Mouse (Mus musculus): Measurements from ENCODE around the gene Aqp8. TPM values are rescaled to one million over a fixed set of nuclear protein-coding genes. Genes with fewer than 3 reads are reported as not detected.

Aqp8 gene
- polyA plus RNA-seq, 1 experiment from 2014 or later = 5.2 TPM

DNA sequence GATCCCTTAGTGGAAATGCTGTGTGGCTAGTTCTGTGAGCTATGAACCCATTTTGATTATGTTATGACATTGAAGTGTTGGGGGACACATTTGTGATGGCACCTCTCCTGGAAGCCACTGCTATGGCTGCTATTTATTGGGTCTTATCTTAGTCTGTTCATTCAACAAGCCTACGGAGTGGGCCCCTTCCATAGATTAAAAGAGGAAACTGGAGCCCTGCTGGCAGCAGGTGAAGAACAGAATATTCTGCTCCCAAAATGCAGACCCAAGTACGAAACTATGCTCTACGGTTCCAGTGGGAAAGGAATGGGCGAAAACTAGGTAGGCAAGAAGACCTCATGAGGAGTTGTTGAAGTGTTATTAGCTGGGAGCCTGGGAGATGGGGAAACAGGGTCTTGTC, 3.8 kb upstream of the Aqp8 start:
- 65% methylated on average over 4 of the region's 4 CpGs for WGBS (ENCODE audit: insufficient replicate concordance)
- Histone ChIP-seq H3K4me3 (ENCODE audit: low read depth, low read length) (no peak overlapping the region), H3K27ac (ENCODE audit: low read depth, low read length) (no peak overlapping the region), H3K9me3 (replicated peaks; ENCODE audit: control insufficient read depth, low read length) (no peaks in the 10 kb centered on the region), H3K36me3 (ENCODE audit: control insufficient read depth, insufficient read depth, low read length) (no peaks in the 10 kb centered on the region), H3K27me3 (ENCODE audit: control insufficient read depth, insufficient read depth, low read length) (no peaks in the 10 kb centered on the region), H3K4me1 (ENCODE audit: control insufficient read depth, insufficient read depth, low read length) (peaks cover 7% of the 10 kb centered on the region), H3K4me2 (no peak overlapping the region), H3K9ac (ENCODE audit: low read depth, low read length) (no peak overlapping the region)
- ATAC-seq (replicated peaks; ENCODE audit: insufficient number of reproducible peaks, low FRiP score, low TSS enrichment) = no peak

GRCm38 (mm10) chr7:123459247-123459646, 2.8 kb upstream of the Aqp8 start:
- 61% methylated on average over 4 of the region's 4 CpGs for WGBS (ENCODE audit: insufficient replicate concordance)
- peak; percentile 53 for ATAC-seq (replicated peaks; ENCODE audit: insufficient number of reproducible peaks, low FRiP score, low TSS enrichment)
- peaks cover 7% of the 10 kb centered on the region for H3K4me1 ChIP-seq (ENCODE audit: control insufficient read depth, insufficient read depth, low read length)

DNA sequence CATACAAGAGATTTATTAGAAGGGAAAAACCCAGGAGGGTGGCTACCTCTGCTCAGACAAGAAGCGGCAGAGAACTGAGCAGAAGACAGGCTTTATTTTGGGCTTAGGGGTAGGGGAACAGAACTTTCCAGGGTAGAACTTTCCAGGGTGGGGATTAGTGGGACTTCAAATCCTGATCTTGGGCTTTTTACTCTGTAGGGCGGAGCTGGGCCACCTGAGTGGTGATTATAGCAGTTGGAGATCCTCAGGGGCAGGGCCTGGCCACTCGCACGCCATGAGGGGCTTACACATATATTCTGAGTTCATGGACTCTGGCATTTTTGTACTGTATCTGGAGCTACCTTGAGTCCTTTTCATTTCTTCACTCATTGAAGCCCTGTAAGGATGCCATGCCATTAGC, 775 bp upstream of the Aqp8 start:
- Histone ChIP-seq H3K9ac (ENCODE audit: low read depth, low read length) (no peak overlapping the region), H3K4me1 (ENCODE audit: control insufficient read depth, insufficient read depth, low read length) (peaks cover 7% of the 10 kb centered on the region), H3K36me3 (ENCODE audit: control insufficient read depth, insufficient read depth, low read length) (no peaks in the 10 kb centered on the region), H3K4me2 (peak overlapping the region; percentile 27; the same call in 1 of the 2 replicates), H3K27ac (ENCODE audit: low read depth, low read length) (peak overlapping the region; percentile 81), H3K27me3 (ENCODE audit: control insufficient read depth, insufficient read depth, low read length) (no peaks in the 10 kb centered on the region), H3K4me3 (ENCODE audit: low read depth, low read length) (no peak overlapping the region), H3K9me3 (replicated peaks; ENCODE audit: control insufficient read depth, low read length) (no peaks in the 10 kb centered on the region)
- ATAC-seq (replicated peaks; ENCODE audit: insufficient number of reproducible peaks, low FRiP score, low TSS enrichment) = no peak
- WGBS (ENCODE audit: insufficient replicate concordance) = 85% methylated on average over 4 of the region's 4 CpGs

More at GRCm38 (mm10) chr7:123459247-123459646, 2.8 kb upstream of the Aqp8 start:
- no peak overlapping the region for H3K9ac ChIP-seq (ENCODE audit: low read depth, low read length)
- no peaks in the 10 kb centered on the region for H3K9me3 ChIP-seq (replicated peaks; ENCODE audit: control insufficient read depth, low read length)
- no peak overlapping the region; the same call in 1 of the 2 replicates for H3K4me2 ChIP-seq
- H3K27ac ChIP-seq (ENCODE audit: low read depth, low read length) = peak overlapping the region; percentile 69
- H3K4me3 ChIP-seq (ENCODE audit: low read depth, low read length) = no peak overlapping the region
- no peaks in the 10 kb centered on the region for H3K27me3 ChIP-seq (ENCODE audit: control insufficient read depth, insufficient read depth, low read length)
- H3K36me3 ChIP-seq (ENCODE audit: control insufficient read depth, insufficient read depth, low read length) = no peaks in the 10 kb centered on the region

DNA sequence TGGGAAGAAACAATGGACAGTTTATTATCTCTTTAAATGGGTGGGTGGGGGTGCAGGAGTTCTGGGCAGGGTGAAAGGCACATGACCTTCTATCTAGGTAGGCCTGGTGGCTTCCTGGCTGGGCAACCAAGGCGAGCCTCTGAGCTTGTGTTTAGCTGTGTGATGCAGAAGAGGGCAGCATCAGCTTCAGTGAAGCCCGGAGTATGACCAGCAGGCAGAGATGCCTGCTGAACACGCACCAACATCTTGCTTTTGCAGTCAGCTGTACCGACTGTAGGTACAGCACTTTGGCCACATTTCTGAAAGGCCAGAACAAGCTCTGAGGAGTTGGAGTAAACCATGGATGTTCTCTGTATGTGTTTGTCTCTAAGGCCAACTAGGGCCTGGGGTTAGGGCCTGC, 1.5 kb downstream of the Aqp8 start:
- Histone ChIP-seq H3K9me3 (replicated peaks; ENCODE audit: control insufficient read depth, low read length) (no peaks in the 10 kb centered on the region), H3K9ac (ENCODE audit: low read depth, low read length) (no peak overlapping the region)

DNA sequence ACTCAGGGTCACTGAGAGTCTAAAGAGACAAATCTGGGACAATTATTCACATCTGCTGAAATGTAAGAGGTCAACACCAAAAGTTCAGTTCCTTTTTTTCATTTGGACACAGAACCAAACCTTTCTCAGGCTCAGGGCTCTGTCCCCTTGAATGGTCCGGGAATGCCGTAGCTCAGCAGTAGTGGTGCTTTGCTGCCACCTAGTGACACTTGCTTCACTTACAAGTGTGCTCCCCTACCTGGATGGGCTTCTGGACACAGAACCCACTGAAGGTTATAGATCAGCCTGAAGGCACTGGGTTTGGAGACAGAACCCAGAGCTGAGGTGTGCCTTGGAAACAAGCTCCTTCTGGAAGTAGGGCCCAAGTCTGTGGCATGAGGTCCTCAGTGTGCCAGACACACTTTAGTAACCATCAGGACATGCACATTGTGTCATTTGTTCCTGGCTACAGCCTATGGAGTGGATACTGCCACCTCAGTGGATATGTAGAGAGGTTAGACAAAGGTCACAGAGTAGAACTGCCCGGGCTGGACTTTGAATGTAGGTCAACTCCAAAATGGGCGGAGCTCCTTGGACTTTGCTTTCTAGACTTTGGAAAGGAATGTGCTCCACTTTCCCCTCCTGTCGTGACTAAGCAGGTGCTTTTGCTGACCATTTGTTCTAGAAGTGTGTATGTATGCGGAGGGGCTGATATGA, 3.7 kb downstream of the Aqp8 start:
- no peaks in the 10 kb centered on the region for H3K36me3 ChIP-seq (ENCODE audit: control insufficient read depth, insufficient read depth, low read length)
- no peak overlapping the region for H3K4me3 ChIP-seq (ENCODE audit: low read depth, low read length)
- no peak overlapping the region for H3K4me2 ChIP-seq
- ATAC-seq (replicated peaks; ENCODE audit: insufficient number of reproducible peaks, low FRiP score, low TSS enrichment) = no peak
- H3K27me3 ChIP-seq (ENCODE audit: control insufficient read depth, insufficient read depth, low read length) = no peaks in the 10 kb centered on the region
- no peak overlapping the region for H3K27ac ChIP-seq (ENCODE audit: low read depth, low read length)
- 30% methylated on average over 6 of the region's 6 CpGs for WGBS (ENCODE audit: insufficient replicate concordance)
- no peaks in the 10 kb centered on the region for H3K9me3 ChIP-seq (replicated peaks; ENCODE audit: control insufficient read depth, low read length)
- no peak overlapping the region for H3K9ac ChIP-seq (ENCODE audit: low read depth, low read length)
- H3K4me1 ChIP-seq (ENCODE audit: control insufficient read depth, insufficient read depth, low read length) = peaks cover 9% of the 10 kb centered on the region

More for the DNA sequence above, 1.5 kb downstream of the Aqp8 start:
- 66% methylated on average over 4 of the region's 4 CpGs for WGBS (ENCODE audit: insufficient replicate concordance)
- ATAC-seq (replicated peaks; ENCODE audit: insufficient number of reproducible peaks, low FRiP score, low TSS enrichment) = no peak
- no peak overlapping the region for H3K27ac ChIP-seq (ENCODE audit: low read depth, low read length)
- H3K4me2 ChIP-seq = peak overlapping the region; percentile 32; the same call in 1 of the 2 replicates
- no peaks in the 10 kb centered on the region for H3K36me3 ChIP-seq (ENCODE audit: control insufficient read depth, insufficient read depth, low read length)
- peaks cover 9% of the 10 kb centered on the region for H3K4me1 ChIP-seq (ENCODE audit: control insufficient read depth, insufficient read depth, low read length)
- no peaks in the 10 kb centered on the region for H3K27me3 ChIP-seq (ENCODE audit: control insufficient read depth, insufficient read depth, low read length)
- H3K4me3 ChIP-seq (ENCODE audit: low read depth, low read length) = no peak overlapping the region

- Histone ChIP-seq H3K9me3 (replicated peaks; ENCODE audit: control insufficient read depth, low read length) (no peaks in the 10 kb centered on the region), H3K27me3 (ENCODE audit: control insufficient read depth, insufficient read depth, low read length) (no peaks in the 10 kb centered on the region), H3K27ac (ENCODE audit: low read depth, low read length) (no peak overlapping the region), H3K4me2 (no peak overlapping the region), H3K4me1 (ENCODE audit: control insufficient read depth, insufficient read depth, low read length) (0 out of 2 replicates have a peak, but pooled peaks cover 2% of the 10 kb centered on the region), H3K9ac (ENCODE audit: low read depth, low read length) (no peak overlapping the region), H3K4me3 (ENCODE audit: low read depth, low read length) (no peak overlapping the region), H3K36me3 (ENCODE audit: control insufficient read depth, insufficient read depth, low read length) (no peaks in the 10 kb centered on the region)
- WGBS (ENCODE audit: insufficient replicate concordance) = 95% methylated on average over 1 of the region's 1 CpGs
- ATAC-seq (replicated peaks; ENCODE audit: insufficient number of reproducible peaks, low FRiP score, low TSS enrichment) = no peak
Observed at GRCm38 (mm10) chr7:123467961-123468360, 5.9 kb downstream of the Aqp8 start.

GRCm38 (mm10) chr7:123487703-123488102, 25.6 kb downstream of the Aqp8 start:
- no peak overlapping the region for H3K4me3 ChIP-seq (ENCODE audit: low read depth, low read length)
- H3K9me3 ChIP-seq (replicated peaks; ENCODE audit: control insufficient read depth, low read length) = no peaks in the 10 kb centered on the region
- 0 out of 2 replicates have a peak, but pooled peaks cover 3% of the 10 kb centered on the region for H3K36me3 ChIP-seq (ENCODE audit: control insufficient read depth, insufficient read depth, low read length)
- no peaks in the 10 kb centered on the region for H3K4me1 ChIP-seq (ENCODE audit: control insufficient read depth, insufficient read depth, low read length)
- no peaks in the 10 kb centered on the region for H3K27me3 ChIP-seq (ENCODE audit: control insufficient read depth, insufficient read depth, low read length)
- no peak overlapping the region for H3K4me2 ChIP-seq
- WGBS (ENCODE audit: insufficient replicate concordance) = 68% methylated on average over 5 of the region's 5 CpGs
- no peak overlapping the region for H3K27ac ChIP-seq (ENCODE audit: low read depth, low read length)
- no peak for ATAC-seq (replicated peaks; ENCODE audit: insufficient number of reproducible peaks, low FRiP score, low TSS enrichment)
- no peak overlapping the region for H3K9ac ChIP-seq (ENCODE audit: low read depth, low read length)

GRCm38 (mm10) chr7:123499481-123500238, 37.6 kb downstream of the Aqp8 start:
- WGBS (ENCODE audit: insufficient replicate concordance) = 41% methylated on average over 19 of the region's 19 CpGs
- Histone ChIP-seq H3K4me2 (peak overlapping the region; percentile 64), H3K9me3 (replicated peaks; ENCODE audit: control insufficient read depth, low read length) (no peaks in the 10 kb centered on the region), H3K9ac (ENCODE audit: low read depth, low read length) (peak overlapping the region; percentile 66; the same call in 1 of the 2 replicates), H3K27ac (ENCODE audit: low read depth, low read length) (no peak overlapping the region), H3K4me3 (ENCODE audit: low read depth, low read length) (peak overlapping the region; percentile 62), H3K36me3 (ENCODE audit: control insufficient read depth, insufficient read depth, low read length) (no peaks in the 10 kb centered on the region), H3K4me1 (ENCODE audit: control insufficient read depth, insufficient read depth, low read length) (no peaks in the 10 kb centered on the region), H3K27me3 (ENCODE audit: control insufficient read depth, insufficient read depth, low read length) (no peaks in the 10 kb centered on the region)
- peak; percentile 9; the same call in 1 of the 2 replicates for ATAC-seq (replicated peaks; ENCODE audit: insufficient number of reproducible peaks, low FRiP score, low TSS enrichment)
